Mouse (Mus musculus) liver, postnatal 0 days (tissue): Measurements from ENCODE around the gene Entpd7. TPM values are rescaled to one million over a fixed set of nuclear protein-coding genes. Genes with fewer than 3 reads are reported as not detected.
A peak's percentile ranks its signal among the peaks of the same experiment; 100 is the strongest.

ENCODE experiments used
- ATAC-seq: fragments of 200-750 bp; cut with Nextera tagmentation; 2 replicates; pipeline ENCODE4 v1.8.0; 2017; ENCODE audit warnings: mild to moderate bottlenecking, moderate library complexity
- DNase-seq: peaks from one replicate; pipeline ENCODE4 v3.0.0-alpha.2; 2016
- H3K27ac ChIP-seq: fragments of 300-500 bp; sonication (generic); 2 replicates; pipeline ENCODE4 v1.5.1; 2014; ENCODE audit warnings: antibody characterized with exemption, moderate library complexity, mild to moderate bottlenecking, low read depth
- H3K27me3 ChIP-seq: fragments of 300-500 bp; sonication (generic); 2 replicates; pipeline ENCODE4 v1.6.1; 2014; ENCODE audit warnings: low read length, control low read depth, mixed read lengths; ENCODE audit not compliant: insufficient read depth
- H3K36me3 ChIP-seq: fragments of 300-500 bp; sonication (generic); replicated peaks from 2 replicates; pipeline ENCODE4 v1.6.1; 2014; ENCODE audit warnings: mild to moderate bottlenecking, control low read depth, low read length, moderate library complexity, mixed read lengths; ENCODE audit not compliant: insufficient read depth
- H3K4me1 ChIP-seq: fragments of 300-500 bp; sonication (generic); 2 replicates; pipeline ENCODE4 v1.6.1; 2014; ENCODE audit warnings: antibody characterized with exemption, mild to moderate bottlenecking, control low read depth; ENCODE audit not compliant: insufficient read depth
- H3K4me2 ChIP-seq: fragments of 300-500 bp; sonication (generic); 2 replicates; pipeline ENCODE4 v1.6.1; 2014; ENCODE audit warnings: low read depth, mild to moderate bottlenecking, low read length, moderate library complexity, mixed read lengths
- H3K4me3 ChIP-seq: fragments of 300-500 bp; sonication (generic); 2 replicates; pipeline ENCODE4 v1.5.1; 2014; ENCODE audit warnings: low read depth, low read length
- H3K9ac ChIP-seq: fragments of 300-500 bp; sonication (generic); replicated peaks from 2 replicates; pipeline ENCODE4 v1.6.1; 2014; ENCODE audit warnings: mild to moderate bottlenecking, moderate library complexity
- H3K9me3 ChIP-seq: fragments of 300-500 bp; sonication (generic); 2 replicates; pipeline ENCODE4 v1.6.1; 2016; ENCODE audit warnings: mild to moderate bottlenecking, control low read depth, low read length, mixed read lengths
- CTCF ChIP-seq: sonication (generic); IDR thresholded peaks from 2 replicates; pipeline ENCODE4 v1.5.1; 2016; ENCODE audit warnings: antibody characterized with exemption, low read depth
- EP300 ChIP-seq: IDR thresholded peaks from 2 replicates; pipeline ENCODE4 v1.6.1; 2016; ENCODE audit warnings: antibody characterized with exemption, low read depth, mild to moderate bottlenecking
- WGBS: fragments of 180-500 bp; shearing (Covaris S2); extraction: QIAGEN DNeasy Blood & Tissue Kit; methylation state at CpG from one replicate; pipeline ENCODE4 v1.1.7; 2014; ENCODE audit not compliant: insufficient replicate concordance; 5-methylcytosine and 5-hydroxymethylcytosine counted together
- polyA plus RNA-seq: library from polyadenylated mRNA; unstranded; fragments of >200 nt; fragmentation: Nextera tagmentation; extraction: Ambion mirVana; gene quantifications from 2 replicates; pipeline ENCODE4 v1.2.1, GENCODE M21; 2015

The Entpd7 gene
- polyA plus RNA-seq, result 1.9 TPM in 2 replicates

- peak; percentile 96 for DNase-seq
- under 1% methylated on average over 59 of the region's 60 CpGs for WGBS
- Histone ChIP-seq H3K27ac (no peak within 1 kb of the TSS), H3K27me3 (no peaks in the 10 kb centered on the region), H3K9me3 (no peaks in the 10 kb centered on the region), H3K36me3 (0 out of 2 replicates have a peak, but pooled peaks cover 6% of the 10 kb centered on the region), H3K4me3 (peak within 1 kb of the TSS; percentile 80), H3K4me1 (peaks cover 6% of the 10 kb centered on the region; the same call in 1 of the 2 replicates), H3K4me2 (peak within 1 kb of the TSS; percentile 87), H3K9ac (peak within 1 kb of the TSS; percentile 68)
- ATAC-seq, result peak; percentile 100
- TF ChIP-seq CTCF, result peak; percentile 68
- no peak for TF ChIP-seq EP300
Observed at GRCm38 (mm10) chr19:43689419-43690246, at the start of gene Entpd7. TSS of gene Entpd7 (plus strand) at chr19:43689672.

GRCm38 (mm10) chr19:43641833-43642232, 47.6 kb upstream of the Entpd7 start:
- H3K27ac ChIP-seq, result no peak overlapping the region
- peaks cover 10% of the 10 kb centered on the region for H3K4me1 ChIP-seq
- H3K36me3 ChIP-seq, result no peaks in the 10 kb centered on the region
- TF ChIP-seq CTCF, result no peak
- no peak for TF ChIP-seq EP300
- H3K27me3 ChIP-seq, result no peaks in the 10 kb centered on the region
- H3K9me3 ChIP-seq, result no peaks in the 10 kb centered on the region
- DNase-seq (no peak), ATAC-seq (no peak)
- H3K4me3 ChIP-seq, result no peak overlapping the region
- H3K4me2 ChIP-seq, result no peak overlapping the region
- no peak overlapping the region for H3K9ac ChIP-seq
- 70% methylated on average over 11 of the region's 11 CpGs for WGBS

- H3K9me3 ChIP-seq, result no peaks in the 10 kb centered on the region
- H3K36me3 ChIP-seq, result no peaks in the 10 kb centered on the region
- H3K27ac ChIP-seq, result no peak overlapping the region
- no peak overlapping the region for H3K4me2 ChIP-seq
- no peak for DNase-seq
- no peaks in the 10 kb centered on the region for H3K27me3 ChIP-seq
- no peak overlapping the region for H3K9ac ChIP-seq
- TF ChIP-seq CTCF (no peak), EP300 (no peak)
- WGBS, result 83% methylated on average over 9 of the region's 9 CpGs
- no peak for ATAC-seq
- no peak overlapping the region for H3K4me3 ChIP-seq
- peaks cover 17% of the 10 kb centered on the region for H3K4me1 ChIP-seq
Observed at GRCm38 (mm10) chr19:43642843-43643242, 46.6 kb upstream of the Entpd7 start.

- no peak for TF ChIP-seq CTCF
- no peak for TF ChIP-seq EP300
- Histone ChIP-seq H3K27me3 (no peaks in the 10 kb centered on the region), H3K4me1 (peaks cover 17% of the 10 kb centered on the region), H3K27ac (no peak overlapping the region), H3K36me3 (no peaks in the 10 kb centered on the region), H3K9me3 (no peaks in the 10 kb centered on the region), H3K4me2 (no peak overlapping the region), H3K9ac (no peak overlapping the region), H3K4me3 (no peak overlapping the region)
- WGBS, result 58% methylated on average over 9 of the region's 9 CpGs
- ATAC-seq (no peak), DNase-seq (no peak)
Observed at GRCm38 (mm10) chr19:43645508-43645907, 44.0 kb upstream of the Entpd7 start.

- Histone ChIP-seq H3K27me3 (no peaks in the 10 kb centered on the region), H3K36me3 (no peaks in the 10 kb centered on the region), H3K9ac (no peak overlapping the region), H3K4me2 (no peak overlapping the region), H3K4me1 (peaks cover 17% of the 10 kb centered on the region), H3K9me3 (no peaks in the 10 kb centered on the region), H3K4me3 (no peak overlapping the region), H3K27ac (no peak overlapping the region)
- TF ChIP-seq EP300, result no peak
- no peak for TF ChIP-seq CTCF
- DNase-seq (no peak), ATAC-seq (no peak)
- 49% methylated on average over 7 of the region's 7 CpGs for whole genome bisulfite sequencing
Observed at GRCm38 (mm10) chr19:43646852-43647251, 42.6 kb upstream of the Entpd7 start.

GRCm38 (mm10) chr19:43647261-43647660, 42.2 kb upstream of the Entpd7 start:
- H3K4me3 ChIP-seq, result no peak overlapping the region
- H3K36me3 ChIP-seq, result no peaks in the 10 kb centered on the region
- peaks cover 17% of the 10 kb centered on the region for H3K4me1 ChIP-seq
- no peak overlapping the region for H3K9ac ChIP-seq
- no peaks in the 10 kb centered on the region for H3K9me3 ChIP-seq
- H3K27me3 ChIP-seq, result peaks cover 3% of the 10 kb centered on the region; the same call in 1 of the 2 replicates
- ATAC-seq (no peak), DNase-seq (no peak)
- no peak overlapping the region for H3K27ac ChIP-seq
- no peak overlapping the region for H3K4me2 ChIP-seq
- TF ChIP-seq CTCF, result no peak
- no peak for TF ChIP-seq EP300
- 47% methylated on average over 9 of the region's 9 CpGs for WGBS
